Mouse (Mus musculus) right cerebral cortex, adult 2 months (tissue): ENCODE results near the gene Wwox.
A peak's percentile ranks its signal among the peaks of the same experiment; 100 is the strongest.

ENCODE experiments used
- DNase-seq, 2 experiments: peaks; one replicate each; pipeline ENCODE4 v3.0.0; 2021 to 2022; ENCODE audit warnings: low spot score in 2 of 2

The Wwox gene

DNA sequence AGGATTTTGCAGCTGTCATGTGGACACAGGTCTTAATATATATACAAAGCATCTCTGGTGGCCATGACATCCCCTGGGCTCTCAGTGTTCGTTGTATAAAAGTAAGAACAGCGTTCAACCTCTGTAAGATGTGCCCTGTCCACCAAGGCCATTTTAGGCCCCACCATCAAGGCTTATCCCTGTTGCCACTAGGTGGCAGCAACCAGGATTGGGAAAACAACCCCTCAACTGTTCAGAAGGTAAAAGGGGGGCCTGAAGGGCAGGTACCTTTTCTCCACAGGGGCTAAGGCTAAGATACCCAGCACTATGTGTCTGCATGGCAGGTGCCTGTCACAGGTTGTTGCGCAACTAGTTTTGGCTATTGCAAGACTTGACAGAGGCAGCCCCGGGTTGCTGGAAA is 656.1 kb downstream of the Wwox start:
- peak; percentile 12 to 15 for DNase-seq

- peak in 1 of 2 experiments; percentile 8 for DNase-seq
Measured at GRCm38 (mm10) chr8:115097988-115098562, 658.6 kb downstream of the Wwox start.

DNA sequence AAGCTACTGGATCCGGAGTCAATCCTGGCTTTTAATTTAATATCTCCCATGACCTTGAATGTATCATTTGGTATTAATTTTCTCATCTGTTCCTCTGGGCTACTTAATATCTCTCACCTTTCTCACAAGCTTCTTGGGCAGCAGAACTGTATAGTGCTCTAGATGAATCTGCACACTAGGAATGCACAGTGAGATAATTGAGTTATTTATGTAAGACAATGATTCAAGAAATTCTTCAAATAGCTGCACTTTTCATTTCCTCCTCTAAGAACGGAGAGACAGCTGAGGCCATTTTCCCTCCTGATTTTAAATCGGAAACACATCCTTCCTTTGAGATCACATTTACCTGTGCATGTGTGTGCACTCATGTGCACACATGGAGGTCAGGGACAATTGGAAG is 669.9 kb downstream of the Wwox start:
- DNase-seq, result no peak

DNA sequence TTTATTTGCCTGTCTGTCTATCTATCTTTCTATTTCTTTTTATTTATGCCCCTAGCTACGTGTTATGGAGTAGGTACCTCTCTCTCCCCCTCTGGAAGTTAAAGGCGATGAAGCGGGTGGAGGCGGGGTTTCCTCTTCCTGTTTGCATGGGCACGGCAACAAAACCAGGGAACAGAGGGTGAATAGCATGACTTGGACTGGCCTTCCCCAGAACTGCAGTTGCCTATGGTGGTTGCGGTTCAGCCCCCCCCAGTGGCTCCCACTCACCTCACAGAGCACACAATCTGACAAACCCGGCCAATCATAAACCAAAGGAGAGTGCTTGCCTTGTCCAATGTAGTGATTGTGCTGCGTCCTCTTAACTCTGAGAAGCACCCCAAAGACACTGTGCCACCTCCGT is 671.0 kb downstream of the Wwox start:
- no peak for DNase-seq

- no peak for DNase-seq
Measured at GRCm38 (mm10) chr8:115112062-115112461, 672.6 kb downstream of the Wwox start.

DNA sequence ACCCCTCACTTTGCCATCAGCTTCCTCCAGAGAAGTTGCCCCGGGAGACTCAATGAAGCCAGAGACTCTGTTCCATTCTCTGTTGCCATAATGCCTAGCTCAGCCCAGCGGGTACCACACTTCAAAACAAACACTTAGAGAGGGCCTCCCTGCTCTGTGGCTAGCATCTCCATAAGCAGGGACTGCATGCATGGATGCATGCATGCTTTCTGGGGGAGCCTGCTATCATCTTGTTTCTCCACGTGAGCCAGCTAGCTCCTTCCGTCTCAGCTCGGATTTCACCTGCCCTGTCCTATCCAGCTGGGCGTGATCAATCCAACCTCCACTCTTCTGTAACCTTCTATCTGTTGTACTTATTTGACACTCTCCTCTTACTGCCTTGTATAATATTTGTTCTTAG is 675.0 kb downstream of the Wwox start:
- no peak for DNase-seq

DNA sequence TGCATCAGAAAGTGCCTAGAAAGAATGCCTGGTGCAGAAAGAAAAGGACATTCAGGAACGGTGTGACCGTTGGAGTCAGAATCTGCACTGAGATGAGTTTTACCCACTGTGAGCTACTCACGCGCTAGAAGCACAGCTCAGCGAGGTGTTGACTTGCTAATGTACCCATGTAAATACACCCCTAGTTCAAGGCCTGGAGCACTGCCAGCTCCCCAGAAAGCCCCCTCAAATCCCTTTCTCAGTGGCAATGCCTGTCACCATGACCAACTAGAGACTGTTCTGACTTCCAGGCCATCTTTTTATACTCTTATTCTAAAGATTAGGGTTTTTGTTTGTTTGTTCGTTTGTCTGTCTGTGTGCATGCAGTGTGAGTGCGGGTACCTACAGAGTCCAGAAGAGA is 686.6 kb downstream of the Wwox start:
- DNase-seq, result no peak

GRCm38 (mm10) chr8:115126674-115127073 is 687.2 kb downstream of the Wwox start:
- DNase-seq, result no peak

- DNase-seq, result no peak
Measured at GRCm38 (mm10) chr8:115129307-115129706, 689.9 kb downstream of the Wwox start.

DNA sequence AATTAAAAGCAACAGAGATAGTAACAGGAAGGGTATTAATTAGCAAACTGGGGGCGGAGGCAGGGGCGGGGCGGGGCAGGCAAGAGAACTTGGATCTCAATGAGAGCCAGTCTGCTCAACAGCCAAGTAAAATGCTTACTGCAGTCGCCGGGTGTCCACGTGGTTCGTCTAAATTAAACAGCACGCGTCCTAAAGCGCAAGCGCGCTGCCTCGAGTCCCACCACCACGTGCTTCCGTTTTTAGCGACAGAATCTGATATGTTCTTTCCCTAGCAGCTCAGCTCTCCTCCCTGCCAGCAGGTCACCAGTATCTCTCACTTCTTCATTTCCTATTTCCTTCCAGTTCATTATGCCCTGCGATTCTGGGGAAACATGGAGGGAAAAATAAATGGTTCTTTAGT is 693.7 kb downstream of the Wwox start:
- no peak for DNase-seq

DNA sequence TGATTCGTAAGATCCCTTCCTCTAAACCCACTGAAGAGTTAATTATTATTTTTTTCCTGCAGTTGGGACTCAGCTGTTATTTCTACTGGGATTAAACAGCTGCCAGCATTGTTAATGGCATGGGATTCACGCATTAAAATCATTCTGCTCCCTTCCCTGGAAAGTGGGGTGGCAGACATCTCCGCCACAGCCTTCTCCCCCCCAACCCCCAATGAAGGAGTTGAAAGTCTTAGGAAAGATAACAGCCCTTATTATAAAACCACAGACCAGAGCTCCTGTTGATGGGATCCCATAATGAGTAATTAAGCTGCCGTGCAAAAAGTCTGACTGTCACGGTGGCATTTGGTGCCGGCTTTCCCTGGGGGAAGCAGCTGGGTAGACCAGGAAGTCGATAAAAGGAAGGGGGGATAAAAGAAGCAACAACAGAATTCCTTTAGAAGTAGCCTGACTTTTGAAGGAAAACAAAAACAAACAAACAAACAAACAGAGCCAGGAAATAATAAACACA is 694.3 kb downstream of the Wwox start:
- DNase-seq, result no peak

- DNase-seq, result no peak
Measured at GRCm38 (mm10) chr8:115136888-115137287, 697.4 kb downstream of the Wwox start.

DNA sequence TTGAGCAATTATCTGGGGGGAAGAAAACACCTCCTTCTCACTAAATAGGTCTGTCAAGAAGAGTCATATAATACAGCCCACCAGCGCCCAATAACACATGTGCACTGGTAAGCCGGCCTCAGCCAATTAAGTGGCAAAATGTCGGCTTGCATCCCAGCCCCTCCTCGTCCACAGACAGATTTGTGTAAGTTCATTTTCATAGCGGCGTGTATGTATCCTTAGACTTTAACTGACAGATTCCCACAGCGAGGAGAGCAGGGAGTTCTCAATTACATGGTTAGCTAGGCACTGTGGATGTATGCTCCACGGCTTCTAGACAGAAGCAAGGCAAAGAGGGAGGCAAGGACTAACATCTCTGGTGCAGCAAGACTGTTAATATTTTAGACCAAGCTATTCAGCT is 702.2 kb downstream of the Wwox start:
- no peak for DNase-seq

DNA sequence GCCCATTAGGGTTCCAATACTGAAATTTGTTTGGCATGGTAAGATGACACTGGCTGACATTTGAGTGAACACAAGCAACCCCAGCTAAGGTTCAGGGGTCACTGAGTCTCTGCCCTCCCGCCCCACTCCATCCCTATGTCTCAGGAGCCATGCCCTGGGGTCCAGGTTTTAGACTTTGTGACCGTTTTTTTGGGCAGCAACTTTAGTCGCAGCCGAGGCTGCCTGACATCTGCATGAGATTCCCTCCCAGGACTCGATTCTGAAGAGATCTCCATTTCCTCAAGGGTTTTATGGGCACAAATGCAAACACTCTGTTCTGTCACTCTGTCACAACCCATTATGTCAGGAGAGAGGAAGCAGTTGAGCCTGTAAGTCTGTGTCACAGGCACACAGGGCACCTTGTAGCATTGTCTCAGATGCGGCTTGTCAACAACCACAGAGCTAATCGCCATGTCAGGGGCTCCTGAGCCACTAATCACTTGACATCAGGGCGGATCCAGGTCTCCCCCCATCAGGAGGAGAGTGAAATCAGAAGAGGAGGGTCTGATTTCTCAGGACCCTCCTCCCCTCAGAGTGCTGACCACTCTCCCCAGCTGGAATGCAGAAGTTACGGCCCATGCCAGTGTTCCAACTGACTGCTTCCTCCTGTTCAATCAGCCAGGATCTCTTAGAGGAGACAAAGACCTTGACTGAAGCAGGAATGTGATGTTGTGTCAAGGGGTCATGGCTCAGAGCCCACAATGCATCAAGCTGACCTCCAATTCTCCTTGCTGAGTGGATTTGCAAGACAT is 704.3 kb downstream of the Wwox start:
- no peak for DNase-seq

DNA sequence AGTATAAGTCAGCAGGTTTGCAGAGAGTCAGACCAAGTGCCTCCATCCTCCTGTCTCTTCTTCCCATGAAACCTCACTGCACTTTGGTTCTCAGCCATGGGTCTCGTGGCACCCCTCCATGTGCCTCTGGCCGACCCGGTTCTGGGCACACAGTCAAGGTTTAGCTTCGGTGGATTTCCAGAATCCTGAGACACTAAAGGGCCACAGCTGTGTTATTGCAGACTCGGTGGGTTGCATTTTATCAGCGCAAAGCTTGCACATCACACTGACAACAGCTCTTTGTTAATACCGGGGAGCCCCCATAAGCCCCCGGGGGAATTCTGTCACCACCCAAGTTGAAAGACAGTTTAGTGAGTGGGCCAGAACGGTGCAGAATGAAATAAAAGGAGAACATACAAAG is 707.6 kb downstream of the Wwox start:
- peak in 1 of 2 experiments; percentile 15 for DNase-seq

DNA sequence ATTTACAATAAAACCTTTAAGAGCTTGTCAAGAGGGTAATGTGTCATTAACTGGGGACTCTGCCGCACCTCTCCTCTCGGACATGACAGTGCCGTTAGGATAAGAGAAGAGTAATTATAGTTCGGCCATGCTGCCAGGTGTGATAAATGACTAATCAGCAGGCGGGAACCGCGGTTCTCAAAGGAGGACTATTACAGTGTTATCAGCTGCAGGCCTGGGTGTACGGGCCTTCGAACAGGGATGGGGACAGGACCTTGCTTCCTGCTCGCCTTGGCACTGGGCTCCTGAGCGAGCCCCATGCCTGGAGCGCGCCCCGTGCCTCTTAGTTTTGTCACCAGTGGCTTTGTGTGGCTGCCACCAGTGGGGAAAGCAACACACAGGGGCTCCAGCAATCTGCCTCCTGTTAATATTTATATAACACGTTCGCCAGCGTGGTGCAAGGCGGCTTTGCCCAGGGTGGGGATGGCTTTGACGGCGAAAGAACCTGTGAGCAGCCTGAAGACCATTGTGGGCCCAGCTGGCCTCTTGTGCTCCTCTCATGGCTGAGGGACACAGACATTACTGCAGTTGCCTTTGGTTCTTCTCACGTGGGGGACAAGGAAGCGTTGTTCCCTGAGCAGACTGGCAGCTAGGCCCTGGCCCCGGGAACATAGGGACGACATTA is 711.1 kb downstream of the Wwox start:
- no peak for DNase-seq

- DNase-seq, result no peak
Measured at GRCm38 (mm10) chr8:115151416-115151815, 712.0 kb downstream of the Wwox start.

GRCm38 (mm10) chr8:115154096-115154495 is 714.6 kb downstream of the Wwox start:
- DNase-seq, result peak; percentile 64 to 65

DNA sequence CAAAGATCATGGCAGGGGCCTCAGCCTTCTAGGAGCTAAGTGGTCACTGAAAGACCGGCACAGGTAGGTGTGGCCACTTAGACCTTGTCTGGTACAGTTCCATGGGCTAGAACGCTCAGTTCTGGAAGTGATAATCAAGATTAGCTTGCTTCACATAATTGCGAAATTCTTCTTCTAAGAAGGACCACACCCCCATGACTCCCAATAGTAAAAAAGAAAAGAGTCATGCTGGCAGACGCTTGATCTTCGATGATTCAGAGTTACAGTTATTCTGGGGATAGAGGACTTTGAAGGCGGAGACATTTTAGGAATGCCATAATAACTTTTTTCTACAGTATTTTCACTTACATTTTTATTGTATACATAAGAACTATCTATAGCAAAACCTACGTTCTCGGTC is 716.7 kb downstream of the Wwox start:
- peak in 1 of 2 experiments; percentile 26 for DNase-seq

DNA sequence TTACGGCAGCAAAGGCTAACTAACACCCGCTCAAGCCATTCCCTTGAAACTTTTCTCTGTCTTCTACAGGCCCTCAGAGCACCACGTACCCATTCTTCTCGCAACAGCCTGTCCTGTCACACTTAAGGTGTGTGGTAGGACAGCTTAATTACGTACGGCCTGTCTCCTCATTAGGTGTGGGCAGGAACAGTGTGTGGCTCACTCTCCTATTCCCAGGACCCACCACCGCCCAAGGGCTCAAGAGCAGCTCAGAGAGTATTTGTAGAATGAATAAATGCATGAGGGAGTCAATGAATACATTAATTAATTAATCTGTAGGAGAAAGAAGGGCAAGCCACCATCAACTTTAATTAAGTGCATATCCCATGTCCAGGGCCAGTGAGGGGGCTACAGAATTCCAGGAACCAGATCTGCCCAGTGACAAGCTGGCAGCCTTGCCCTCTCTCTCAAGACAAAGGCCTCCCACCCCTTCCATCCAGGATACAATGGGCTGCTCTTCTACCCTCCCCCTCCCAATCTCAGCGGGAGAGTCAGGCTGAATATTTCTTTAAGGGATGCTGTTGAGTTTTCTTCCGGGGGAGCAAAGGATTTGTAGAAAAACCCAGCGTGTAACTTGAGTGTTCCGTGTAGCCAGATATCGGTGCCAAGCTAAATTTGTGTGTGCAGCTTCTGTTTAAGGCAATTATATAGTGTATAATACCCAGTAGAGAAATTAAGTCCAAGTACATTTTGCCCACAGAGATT is 718.7 kb downstream of the Wwox start:
- no peak for DNase-seq

DNA sequence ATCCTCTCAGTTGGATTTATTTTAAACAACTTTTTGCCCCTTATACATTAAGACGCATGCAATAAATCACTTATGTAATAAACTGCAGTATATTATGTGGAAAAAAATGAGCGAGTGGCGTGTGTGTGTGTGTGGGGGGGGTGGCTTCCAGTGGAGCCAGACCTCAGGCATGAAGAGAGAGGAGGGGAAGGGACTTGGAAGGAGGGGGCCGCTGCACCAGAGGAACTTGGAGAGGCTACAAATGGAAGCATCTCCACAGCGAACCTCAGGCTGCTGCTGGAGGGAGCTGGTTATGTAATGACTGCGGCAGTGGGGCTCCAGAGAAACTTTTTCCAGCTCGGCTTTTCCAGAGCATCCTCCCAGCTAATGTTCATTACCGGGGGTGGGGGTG is 719.3 kb downstream of the Wwox start:
- peak in 1 of 2 experiments; percentile 45 for DNase-seq

DNA sequence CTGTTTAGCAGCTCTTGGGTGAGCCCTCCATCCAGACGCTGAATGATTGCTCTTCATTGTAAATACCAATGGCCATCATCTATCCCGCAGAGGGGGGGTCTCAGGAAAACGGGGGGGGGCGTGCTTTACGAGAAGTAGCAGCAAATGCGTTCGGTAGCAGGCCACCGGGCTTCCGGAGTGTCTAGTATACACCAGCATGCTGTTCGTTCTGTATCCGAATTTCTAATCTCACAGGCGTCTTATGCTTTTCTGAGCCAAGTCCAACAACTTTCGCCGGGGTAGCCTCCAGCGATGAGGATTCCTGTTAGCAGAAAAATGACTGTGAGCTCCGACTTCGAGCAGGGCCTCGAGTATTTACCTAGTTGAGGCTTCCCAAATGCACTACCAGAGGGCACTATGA is 719.8 kb downstream of the Wwox start:
- peak; percentile 37 to 54 for DNase-seq
